24 mouse cellular contexts compared by ENCODE assay signal in genomic region chr17:25420998-25421397, GRCm38 (mm10). TPM values are rescaled to one million over a fixed set of nuclear protein-coding genes. Genes with fewer than 3 reads are reported as not detected.
A peak's percentile ranks its signal among the peaks of the same experiment; 100 is the strongest.
DNase-seq lines count a peak whose midpoint lies in the region; ATAC-seq and TF ChIP-seq lines count a peak whose summit lies in the region.
"Had no signal": no experiment of that assay in that cellular context is flagged by ENCODE, and none has a peak within 500 bp of the region (broad histone marks: within the 10 kb centered on the region; RNA-seq: fewer than 3 reads in every experiment).

No protein-coding gene starts in this region.

- no peak for DNase-seq in hindbrain, embryonic 14.5 days (ENCODE audit: low spot score)
- no peak for DNase-seq in midbrain, embryonic 11.5 days (ENCODE audit: low spot score, missing footprints)
- DNase-seq in embryonic facial prominence, embryonic 14.5 days (ENCODE audit: low spot score), result no peak
- DNase-seq in limb, embryonic 14.5 days (ENCODE audit: low spot score), result no peak
- DNase-seq in left cerebral cortex, adult 11 months (ENCODE audit: low spot score), result no peak
- DNase-seq: cerebellum, adult 11-12 months; cerebellum, postnatal 14 days; gastrocnemius, postnatal 10 days; kidney, adult 18-20 months; kidney, postnatal 4 days; liver, embryonic 13.5 days; lung, embryonic 14.5 days; thymus, adult 2 months had no signal

- H3K9me3 ChIP-seq in hindbrain, embryonic 13.5 days, result no peaks in the 10 kb centered on the region
- no peaks in the 10 kb centered on the region for H3K9me3 ChIP-seq in hindbrain, embryonic 14.5 days (ENCODE audit: control insufficient read depth, low read length)
- no peaks in the 10 kb centered on the region for H3K9me3 ChIP-seq in midbrain, embryonic 13.5 days
- H3K9me3 ChIP-seq in midbrain, embryonic 11.5 days (ENCODE audit: control insufficient read depth, low read length), result no peaks in the 10 kb centered on the region
- no peaks in the 10 kb centered on the region for H3K9me3 ChIP-seq in embryonic facial prominence, embryonic 14.5 days (ENCODE audit: control insufficient read depth, low read length)
- no peaks in the 10 kb centered on the region for H3K9me3 ChIP-seq in limb, embryonic 14.5 days (ENCODE audit: control insufficient read depth, low read length)
- H3K9me3 ChIP-seq: embryonic facial prominence, embryonic 15.5 days; forebrain, embryonic 15.5 days; liver, embryonic 13.5 days had no signal

- H3K27ac ChIP-seq in hindbrain, embryonic 13.5 days, result 0 out of 2 replicates have a peak overlapping the region, but pooled peaks have one; percentile 8
- no peak overlapping the region for H3K27ac ChIP-seq in hindbrain, embryonic 14.5 days
- H3K27ac ChIP-seq in midbrain, embryonic 13.5 days, result peak overlapping the region; percentile 62; the same call in 1 of the 2 replicates
- H3K27ac ChIP-seq in midbrain, embryonic 11.5 days (ENCODE audit: low read depth, low read length), result no peak overlapping the region
- H3K27ac ChIP-seq in embryonic facial prominence, embryonic 14.5 days (replicated peaks; ENCODE audit: low read depth, low read length), result peak overlapping the region; percentile 13; the same call in 1 of the 2 replicates
- 0 out of 2 replicates have a peak overlapping the region, but pooled peaks have one; percentile 13 for H3K27ac ChIP-seq in limb, embryonic 14.5 days (replicated peaks; ENCODE audit: low read depth, low read length)
- H3K27ac ChIP-seq: embryonic facial prominence, embryonic 15.5 days; forebrain, embryonic 15.5 days; liver, embryonic 13.5 days; stomach, postnatal 0 days had no signal

- no peak overlapping the region for H3K4me3 ChIP-seq in hindbrain, embryonic 13.5 days
- H3K4me3 ChIP-seq in hindbrain, embryonic 14.5 days (replicated peaks; ENCODE audit: low read length), result no peak overlapping the region
- no peak overlapping the region for H3K4me3 ChIP-seq in midbrain, embryonic 13.5 days (replicated peaks)
- H3K4me3 ChIP-seq in midbrain, embryonic 11.5 days (ENCODE audit: low read depth, low read length), result no peak overlapping the region
- no peak overlapping the region for H3K4me3 ChIP-seq in embryonic facial prominence, embryonic 14.5 days (ENCODE audit: low read depth, low read length)
- no peak overlapping the region for H3K4me3 ChIP-seq in limb, embryonic 14.5 days (replicated peaks; ENCODE audit: low read length)
- H3K4me3 ChIP-seq: embryonic facial prominence, embryonic 15.5 days; forebrain, embryonic 15.5 days; liver, embryonic 13.5 days had no signal

- WGBS in hindbrain, embryonic 13.5 days, result 91% methylated on average over 3 of the region's 3 CpGs
- WGBS in hindbrain, embryonic 14.5 days, result 81% methylated on average over 3 of the region's 3 CpGs
- 98% methylated on average over 3 of the region's 3 CpGs for WGBS in midbrain, embryonic 13.5 days
- 88% methylated on average over 3 of the region's 3 CpGs for WGBS in midbrain, embryonic 11.5 days
- whole genome bisulfite sequencing in embryonic facial prominence, embryonic 14.5 days, result 83% methylated on average over 3 of the region's 3 CpGs
- WGBS in limb, embryonic 14.5 days, result 90% methylated on average over 3 of the region's 3 CpGs

- TF ChIP-seq POLR2A in limb, embryonic 14.5 days (IDR thresholded peaks at IDR 0.05; ENCODE audit: borderline replicate concordance, extremely low read depth, insufficient read depth, insufficient read length), result no peak

- H3K4me2 ChIP-seq in hindbrain, embryonic 13.5 days, result no peak overlapping the region
- no peak overlapping the region for H3K4me2 ChIP-seq in hindbrain, embryonic 14.5 days (replicated peaks)
- no peak overlapping the region for H3K4me2 ChIP-seq in midbrain, embryonic 13.5 days (replicated peaks)
- no peak overlapping the region for H3K4me2 ChIP-seq in midbrain, embryonic 11.5 days
- no peak overlapping the region for H3K4me2 ChIP-seq in embryonic facial prominence, embryonic 14.5 days (ENCODE audit: low read depth, low read length)
- H3K4me2 ChIP-seq in limb, embryonic 14.5 days (replicated peaks; ENCODE audit: low read depth, low read length, severe bottlenecking), result no peak overlapping the region
- H3K4me2 ChIP-seq: embryonic facial prominence, embryonic 15.5 days; forebrain, embryonic 15.5 days; heart, embryonic 11.5 days; liver, embryonic 13.5 days; lung, embryonic 14.5 days had no signal

- H3K27me3 ChIP-seq in hindbrain, embryonic 13.5 days, result peaks cover 12% of the 10 kb centered on the region; the same call in 1 of the 2 replicates
- no peaks in the 10 kb centered on the region for H3K27me3 ChIP-seq in hindbrain, embryonic 14.5 days (ENCODE audit: control insufficient read depth, insufficient read depth, low read length)
- H3K27me3 ChIP-seq in midbrain, embryonic 13.5 days, result no peaks in the 10 kb centered on the region; the same call in 1 of the 2 replicates
- no peaks in the 10 kb centered on the region for H3K27me3 ChIP-seq in midbrain, embryonic 11.5 days (ENCODE audit: control insufficient read depth, insufficient read depth, low read length)
- no peaks in the 10 kb centered on the region for H3K27me3 ChIP-seq in embryonic facial prominence, embryonic 14.5 days (replicated peaks; ENCODE audit: control insufficient read depth, insufficient read depth, low read length)
- H3K27me3 ChIP-seq in limb, embryonic 14.5 days (ENCODE audit: control insufficient read depth, insufficient read depth, low read length), result no peaks in the 10 kb centered on the region
- H3K27me3 ChIP-seq: embryonic facial prominence, embryonic 15.5 days; forebrain, embryonic 15.5 days; liver, embryonic 13.5 days had no signal

- H3K36me3 ChIP-seq in hindbrain, embryonic 13.5 days, result peaks cover 12% of the 10 kb centered on the region
- no peaks in the 10 kb centered on the region; the same call in 1 of the 2 replicates for H3K36me3 ChIP-seq in hindbrain, embryonic 14.5 days (replicated peaks; ENCODE audit: control insufficient read depth, insufficient read depth)
- H3K36me3 ChIP-seq in midbrain, embryonic 13.5 days, result peaks cover 11% of the 10 kb centered on the region
- no peaks in the 10 kb centered on the region for H3K36me3 ChIP-seq in midbrain, embryonic 11.5 days (ENCODE audit: control insufficient read depth, insufficient read depth, low read length)
- no peaks in the 10 kb centered on the region for H3K36me3 ChIP-seq in embryonic facial prominence, embryonic 14.5 days (ENCODE audit: control insufficient read depth, insufficient read depth, low read length)
- peaks cover 5% of the 10 kb centered on the region; the same call in 1 of the 2 replicates for H3K36me3 ChIP-seq in limb, embryonic 14.5 days (ENCODE audit: control insufficient read depth, insufficient read depth, low read length)
- H3K36me3 ChIP-seq: embryonic facial prominence, embryonic 15.5 days; forebrain, embryonic 15.5 days; liver, embryonic 13.5 days had no signal

- H3K9ac ChIP-seq in hindbrain, embryonic 13.5 days, result no peak overlapping the region
- H3K9ac ChIP-seq in hindbrain, embryonic 14.5 days, result no peak overlapping the region
- H3K9ac ChIP-seq in midbrain, embryonic 13.5 days (replicated peaks), result no peak overlapping the region; the same call in 1 of the 2 replicates
- no peak overlapping the region for H3K9ac ChIP-seq in midbrain, embryonic 11.5 days (ENCODE audit: low read length)
- H3K9ac ChIP-seq in embryonic facial prominence, embryonic 14.5 days (ENCODE audit: low read depth, low read length), result no peak overlapping the region
- H3K9ac ChIP-seq in limb, embryonic 14.5 days (ENCODE audit: low read depth, low read length, severe bottlenecking), result no peak overlapping the region
- H3K9ac ChIP-seq: embryonic facial prominence, embryonic 15.5 days; forebrain, embryonic 15.5 days; liver, embryonic 13.5 days; lung, embryonic 14.5 days had no signal

- H3K4me1 ChIP-seq in hindbrain, embryonic 13.5 days (replicated peaks), result peaks cover 68% of the 10 kb centered on the region
- peaks cover 40% of the 10 kb centered on the region for H3K4me1 ChIP-seq in hindbrain, embryonic 14.5 days (replicated peaks; ENCODE audit: control insufficient read depth, insufficient read depth, low read length)
- H3K4me1 ChIP-seq in midbrain, embryonic 13.5 days (replicated peaks), result peaks cover 70% of the 10 kb centered on the region
- peaks cover 47% of the 10 kb centered on the region for H3K4me1 ChIP-seq in midbrain, embryonic 11.5 days (ENCODE audit: control insufficient read depth, insufficient read depth, low read length)
- H3K4me1 ChIP-seq in embryonic facial prominence, embryonic 14.5 days (ENCODE audit: control insufficient read depth, insufficient read depth, low read length), result peaks cover 23% of the 10 kb centered on the region
- H3K4me1 ChIP-seq in limb, embryonic 14.5 days (ENCODE audit: control insufficient read depth, insufficient read depth, low read length), result peaks cover 43% of the 10 kb centered on the region

- no peak for ATAC-seq in hindbrain, embryonic 13.5 days (ENCODE audit: low FRiP score)
- no peak for ATAC-seq in hindbrain, embryonic 14.5 days (ENCODE audit: low FRiP score)
- ATAC-seq in midbrain, embryonic 13.5 days, result no peak
- no peak for ATAC-seq in midbrain, embryonic 11.5 days (ENCODE audit: low FRiP score)
- no peak for ATAC-seq in embryonic facial prominence, embryonic 14.5 days (ENCODE audit: low read depth)
- no peak for ATAC-seq in limb, embryonic 14.5 days (ENCODE audit: low FRiP score, low read depth)
- ATAC-seq: forebrain, embryonic 15.5 days; inflammation-experienced regulatory T-cells, adult 6 months had no signal

RNA-seq across cellular contexts. Expression of gene Cacna1h, which starts 12.6 kb away (rescaled TPM):
- polyA plus RNA-seq in hindbrain, embryonic 13.5 days (2015; fragmentation: Nextera tagmentation; extraction: Ambion mirVana), result 9.7 and 10.2 TPM in 2 replicates
- polyA plus RNA-seq in hindbrain, embryonic 14.5 days (2014; fragmentation: Nextera tagmentation; extraction: Ambion mirVana), result 10.6 and 14.1 TPM in 2 replicates
- polyA plus RNA-seq in midbrain, embryonic 13.5 days (2015; fragmentation: Nextera tagmentation; extraction: Ambion mirVana), result 8.6 and 11.5 TPM in 2 replicates
- polyA plus RNA-seq in midbrain, embryonic 11.5 days (2014; fragmentation: Nextera tagmentation; extraction: Ambion mirVana), result 3.5 and 4.3 TPM in 2 replicates
- polyA plus RNA-seq in embryonic facial prominence, embryonic 14.5 days (2014; fragmentation: Nextera tagmentation; extraction: Ambion mirVana), result 4.9 and 5.2 TPM in 2 replicates
- 58.0 and 73.0 TPM in 2 replicates for polyA plus RNA-seq in limb, embryonic 14.5 days (2012; rRNA removed)
- polyA plus RNA-seq in limb, embryonic 14.5 days (2014; fragmentation: Nextera tagmentation; extraction: Ambion mirVana), result 6.9 TPM in 2 replicates
- polyA plus RNA-seq: C2C12; inflammation-experienced regulatory T-cells, adult 6 months had no signal

RNA-seq across cellular contexts. Expression of gene Tekt4, which starts 33.4 kb away (rescaled TPM):
- polyA plus RNA-seq in hindbrain, embryonic 13.5 days (2015; fragmentation: Nextera tagmentation; extraction: Ambion mirVana), result 1.1 and 2.0 TPM in 2 replicates
- polyA plus RNA-seq in hindbrain, embryonic 14.5 days (2014; fragmentation: Nextera tagmentation; extraction: Ambion mirVana), result 1.2 and 2.4 TPM in 2 replicates
- 0.50 and 0.81 TPM in 2 replicates for polyA plus RNA-seq in midbrain, embryonic 13.5 days (2015; fragmentation: Nextera tagmentation; extraction: Ambion mirVana)
- polyA plus RNA-seq in midbrain, embryonic 11.5 days (2014; fragmentation: Nextera tagmentation; extraction: Ambion mirVana), result 0.12 TPM in 1 of 2 replicates, not detected in the other
- 0.22 and 3.0 TPM in 2 replicates for polyA plus RNA-seq in embryonic facial prominence, embryonic 14.5 days (2014; fragmentation: Nextera tagmentation; extraction: Ambion mirVana)
- 0.05 and 0.08 TPM in 2 replicates for polyA plus RNA-seq in limb, embryonic 14.5 days (2012; rRNA removed)
- not detected in 2 replicates for polyA plus RNA-seq in limb, embryonic 14.5 days (2014; fragmentation: Nextera tagmentation; extraction: Ambion mirVana)
- polyA plus RNA-seq: C2C12; inflammation-experienced regulatory T-cells, adult 6 months; kidney, embryonic 16.5 days; liver, embryonic 13.5 days; small intestine, adult 2 months had no signal

RNA-seq across cellular contexts. Expression of gene Tpsg1, which starts 51.9 kb away (rescaled TPM):
- 0.85 and 0.90 TPM in 2 replicates for polyA plus RNA-seq in hindbrain, embryonic 13.5 days (2015; fragmentation: Nextera tagmentation; extraction: Ambion mirVana)
- 1.2 TPM in 1 of 2 replicates, not detected in the other for polyA plus RNA-seq in hindbrain, embryonic 14.5 days (2014; fragmentation: Nextera tagmentation; extraction: Ambion mirVana)
- 1.1 TPM in 1 of 2 replicates, not detected in the other for polyA plus RNA-seq in midbrain, embryonic 13.5 days (2015; fragmentation: Nextera tagmentation; extraction: Ambion mirVana)
- polyA plus RNA-seq in midbrain, embryonic 11.5 days (2014; fragmentation: Nextera tagmentation; extraction: Ambion mirVana), result not detected in 2 replicates
- polyA plus RNA-seq in embryonic facial prominence, embryonic 14.5 days (2014; fragmentation: Nextera tagmentation; extraction: Ambion mirVana), result 8.0 and 9.5 TPM in 2 replicates
- 11.3 and 14.6 TPM in 2 replicates for polyA plus RNA-seq in limb, embryonic 14.5 days (2012; rRNA removed)
- 10.2 and 14.6 TPM in 2 replicates for polyA plus RNA-seq in limb, embryonic 14.5 days (2014; fragmentation: Nextera tagmentation; extraction: Ambion mirVana)
- polyA plus RNA-seq: C2C12; inflammation-experienced regulatory T-cells, adult 6 months had no signal

RNA-seq across cellular contexts. Expression of gene Tpsb2, which starts 54.9 kb away (rescaled TPM):
- polyA plus RNA-seq in hindbrain, embryonic 13.5 days (2015; fragmentation: Nextera tagmentation; extraction: Ambion mirVana), result 0.14 TPM in 1 of 2 replicates, not detected in the other
- polyA plus RNA-seq in hindbrain, embryonic 14.5 days (2014; fragmentation: Nextera tagmentation; extraction: Ambion mirVana), result 0.36 TPM in 1 of 2 replicates, not detected in the other
- polyA plus RNA-seq in midbrain, embryonic 13.5 days (2015; fragmentation: Nextera tagmentation; extraction: Ambion mirVana), result not detected in 2 replicates
- polyA plus RNA-seq in midbrain, embryonic 11.5 days (2014; fragmentation: Nextera tagmentation; extraction: Ambion mirVana), result not detected in 2 replicates
- polyA plus RNA-seq in embryonic facial prominence, embryonic 14.5 days (2014; fragmentation: Nextera tagmentation; extraction: Ambion mirVana), result 47.8 and 101 TPM in 2 replicates
- 31.8 and 35.9 TPM in 2 replicates for polyA plus RNA-seq in limb, embryonic 14.5 days (2012; rRNA removed)
- 38.0 and 83.8 TPM in 2 replicates for polyA plus RNA-seq in limb, embryonic 14.5 days (2014; fragmentation: Nextera tagmentation; extraction: Ambion mirVana)
- polyA plus RNA-seq: C2C12; forebrain, embryonic 15.5 days; heart, embryonic 11.5 days; hindbrain, embryonic 11.5 days; inflammation-experienced regulatory T-cells, adult 6 months; small intestine, adult 2 months had no signal

Comparison
In these comparisons a context has a peak if more than half of its experiments do, and no peak if none do; other contexts are left out.
1. H3K27ac ChIP-seq: peak in hindbrain, embryonic 13.5 days (single experiment), midbrain, embryonic 13.5 days (single experiment), embryonic facial prominence, embryonic 14.5 days (single experiment) and limb, embryonic 14.5 days (single experiment); none in hindbrain, embryonic 14.5 days (single experiment) and midbrain, embryonic 11.5 days (single experiment).